Mouse (Mus musculus): ENCODE measurements around the gene Samd4b. TPM values are rescaled to one million over a fixed set of nuclear protein-coding genes. Genes with fewer than 3 reads are reported as not detected.

Gene Samd4b
- total and polyA plus RNA-seq, 3 experiments = 6.4 to 45.9 TPM; not detected in 1

- peak within 1 kb of the TSS; percentile 87 for H3K9ac ChIP-seq (ENCODE audit: control insufficient read depth, low read depth, low read length, poor library complexity, severe bottlenecking)
- peak within 1 kb of the TSS; percentile 88 to 92 for H3K4me3 ChIP-seq (ENCODE audit: control insufficient read depth in 1 of 2, insufficient read depth in 1 of 2, low read depth in 2 of 2, low read length in 2 of 2)
- peak; percentile 99 for DNase-seq (ENCODE audit: low read depth, low spot score)
- TF ChIP-seq CHD2 (IDR thresholded peaks at IDR 0.05; ENCODE audit: low read length) (peak; percentile 75), ZC3H11A (IDR thresholded peaks at IDR 0.05; ENCODE audit: low read depth, low read length) (no peak), SIN3A (IDR thresholded peaks at IDR 0.05; ENCODE audit: low read length) (peak; percentile 67; the same call in 1 of the 2 replicates), TBP (IDR thresholded peaks at IDR 0.05; ENCODE audit: low read depth, low read length) (peak; percentile 93), ZMIZ1 (IDR thresholded peaks at IDR 0.05; ENCODE audit: low read depth, low read length) (peak; percentile 90), USF2 (IDR thresholded peaks at IDR 0.05; ENCODE audit: borderline replicate concordance in 1 of 2, insufficient read depth in 1 of 2, low read depth in 1 of 2, low read length in 2 of 2) (no peak), UBTF (IDR thresholded peaks at IDR 0.05; ENCODE audit: borderline replicate concordance, insufficient read depth, low read depth, low read length) (no peak), MYB (IDR thresholded peaks at IDR 0.05; ENCODE audit: low read depth, low read length) (no peak), TCF12 (IDR thresholded peaks at IDR 0.05; ENCODE audit: low read depth, low read length) (no peak; the same call in 1 of the 2 replicates), NELFE (IDR thresholded peaks at IDR 0.05; ENCODE audit: low read depth, low read length) (peak; percentile 95), KAT2A (conservative IDR thresholded peaks at IDR 0.05; ENCODE audit: low read depth, low read length) (peak; percentile 63), MAX (IDR thresholded peaks at IDR 0.05; ENCODE audit: low read length) (peak; percentile 25), ETS1 (IDR thresholded peaks at IDR 0.05; ENCODE audit: low read depth, low read length) (0 out of 2 replicates have a peak, but pooled peaks have one; percentile 27), NRF1 (IDR thresholded peaks at IDR 0.05; ENCODE audit: insufficient read depth, low read depth, low read length, poor library complexity, severe bottlenecking) (0 out of 2 replicates have a peak, but pooled peaks have one; percentile 14), POLR2A (IDR thresholded peaks at IDR 0.05; ENCODE audit: control insufficient read depth in 1 of 2, insufficient read depth in 1 of 2, low read depth in 1 of 2, low read length in 2 of 2, poor library complexity in 1 of 2) (peak; percentile 91 to 96), USF1 (IDR thresholded peaks at IDR 0.05; ENCODE audit: low read depth, low read length) (no peak), ELF1 (IDR thresholded peaks at IDR 0.05; ENCODE audit: low read depth, low read length) (peak; percentile 45; the same call in 1 of the 2 replicates), POLR2AphosphoS2 (IDR thresholded peaks at IDR 0.05; ENCODE audit: low read length) (peak; percentile 73; the same call in 1 of the 2 replicates), HCFC1 (IDR thresholded peaks at IDR 0.05; ENCODE audit: low read depth, low read length) (peak; percentile 83), MXI1 (IDR thresholded peaks at IDR 0.05; ENCODE audit: low read depth, low read length) (peak; percentile 12; the same call in 1 of the 2 replicates)
- H3K79me2 ChIP-seq (ENCODE audit: control insufficient read depth, insufficient read depth, low read length, poor library complexity) = peaks cover 19% of the 10 kb centered on the region
- H3K36me3 ChIP-seq (ENCODE audit: control insufficient read depth in 1 of 2, insufficient read depth in 2 of 2, low read length in 2 of 2) = peaks cover 3 to 4% of the 10 kb centered on the region in 2 experiments; a peak in 2 of 4 replicates
- no peaks in the 10 kb centered on the region for H3K27me3 ChIP-seq (ENCODE audit: control insufficient read depth in 1 of 2, insufficient read depth in 2 of 2, low read length in 2 of 2)
- peaks cover 0 to 4% of the 10 kb centered on the region in 2 experiments; a peak in 1 of 4 replicates for H3K4me1 ChIP-seq (ENCODE audit: control insufficient read depth in 1 of 2, insufficient read depth in 2 of 2, low read length in 2 of 2)
- no peaks in the 10 kb centered on the region for H3K9me3 ChIP-seq (replicated peaks; ENCODE audit: insufficient read depth, low read length)
- peak within 1 kb of the TSS; percentile 64 for H3K27ac ChIP-seq (ENCODE audit: control insufficient read depth, low read depth, low read length)
These were observed 205.3 kb downstream of the Samd4b start, which contains the start of the genes Med29 and Paf1 for GRCm38 (mm10) chr7:28392429-28393271. TSS of gene Med29 (minus strand) at chr7:28392708. TSS of gene Paf1 (plus strand) at chr7:28392951.

Measured in MEL (cell line).